Mouse (Mus musculus) cerebellum, adult 2 months (tissue): Measurements from ENCODE around the gene Prkcb. TPM values are rescaled to one million over a fixed set of nuclear protein-coding genes. Genes with fewer than 3 reads are reported as not detected.

Experiments used
- DNase-seq, 2 experiments: peaks; one replicate each; pipeline ENCODE4 v3.0.0; 2021
- H3K27ac ChIP-seq: fragments of 200-500 bp; 2 replicates; pipeline ENCODE4 v1.5.1; 2012; ENCODE audit warnings: low read length, control low read depth, inconsistent platforms; ENCODE audit not compliant: insufficient read depth
- H3K27me3 ChIP-seq: fragments of 200-500 bp; 2 replicates; pipeline ENCODE4 v1.6.1; 2012; ENCODE audit warnings: inconsistent platforms, mild to moderate bottlenecking, low read length, moderate library complexity; ENCODE audit not compliant: control insufficient read depth, insufficient read depth
- H3K4me1 ChIP-seq: fragments of 200-500 bp; 2 replicates; pipeline ENCODE4 v1.6.1; 2011; ENCODE audit warnings: low read length; ENCODE audit not compliant: control insufficient read depth, insufficient read depth
- H3K4me3 ChIP-seq: fragments of 200-500 bp; replicated peaks from 2 replicates; pipeline ENCODE3; 2011; ENCODE audit warnings: mild to moderate bottlenecking, low read depth, low read length, control low read depth; ENCODE audit not compliant: insufficient read depth
- CTCF ChIP-seq: fragments of 200-500 bp; IDR thresholded peaks from 2 replicates; pipeline ENCODE4 v1.5.1; 2011; ENCODE audit warnings: low read depth, mild to moderate bottlenecking, control low read depth, low read length, moderate library complexity, borderline replicate concordance; ENCODE audit not compliant: insufficient read depth
- POLR2A ChIP-seq: fragments of 200-500 bp; IDR thresholded peaks from 2 replicates; pipeline ENCODE4 v1.6.1; 2011; ENCODE audit warnings: low read length, control low read depth, borderline replicate concordance; ENCODE audit not compliant: insufficient read depth
- WGBS: fragments of 180-500 bp; shearing (Covaris S2); methylation state at CpG from one replicate; pipeline ENCODE4 v1.1.7; 2018; 5-methylcytosine and 5-hydroxymethylcytosine counted together
- polyA plus RNA-seq: library from polyadenylated mRNA; depleted of rRNA; stranded (reverse); fragments of >200 nt; gene quantifications from 2 replicates; pipeline ENCODE4 v1.2.3, GENCODE M21; 2012

Gene Prkcb
- polyA plus RNA-seq, 1 experiment = 311 TPM

DNA sequence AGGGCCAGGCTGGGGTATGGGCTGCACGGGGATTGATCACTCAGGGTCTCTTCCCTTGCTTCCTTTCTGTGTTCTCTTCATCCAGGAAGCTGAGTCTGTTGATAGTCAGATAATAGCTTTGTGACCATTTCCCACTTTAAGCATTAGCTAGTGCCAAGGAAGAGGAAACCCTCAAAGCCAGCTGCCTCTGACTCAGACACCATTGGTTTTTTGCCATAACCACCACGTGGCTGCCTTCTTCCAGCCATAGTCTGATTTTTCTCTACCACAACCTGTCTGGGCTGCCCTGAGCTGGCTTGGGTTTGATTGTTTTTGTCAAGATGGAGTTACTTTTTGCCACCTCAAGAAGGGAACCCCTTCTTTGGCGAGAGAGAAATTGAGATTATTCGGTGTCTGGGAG is 41.0 kb downstream of the Prkcb start:
- H3K27me3 ChIP-seq = no peaks in the 10 kb centered on the region
- no peak for TF ChIP-seq POLR2A
- H3K4me1 ChIP-seq = peaks cover 37% of the 10 kb centered on the region
- no peak overlapping the region for H3K4me3 ChIP-seq
- 69% methylated on average over 4 of the region's 4 CpGs for WGBS
- peak; percentile 67 to 82 for DNase-seq
- peak overlapping the region; percentile 29 for H3K27ac ChIP-seq

DNA sequence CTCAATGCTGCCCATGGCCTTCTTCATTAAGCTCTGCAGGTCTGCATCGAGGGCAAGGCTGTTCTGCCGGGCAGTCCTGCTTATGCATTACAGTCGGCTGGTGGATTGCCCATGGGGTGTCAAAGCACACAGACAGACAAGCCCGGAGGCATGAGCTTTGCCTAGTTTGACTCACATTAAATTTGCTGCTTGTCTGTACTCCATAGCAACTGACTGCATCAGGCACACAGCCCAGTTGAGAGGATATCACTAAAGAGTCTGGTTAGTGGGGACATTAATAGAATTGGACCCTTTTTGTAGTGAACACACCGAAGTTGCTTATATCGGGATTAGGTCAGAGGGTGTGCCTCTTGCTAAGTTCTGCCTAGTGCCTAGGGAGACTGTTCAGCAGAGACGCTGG is 45.1 kb downstream of the Prkcb start:
- Histone ChIP-seq H3K4me1 (peaks cover 53% of the 10 kb centered on the region), H3K27ac (peak overlapping the region; percentile 42; the same call in 1 of the 2 replicates), H3K27me3 (no peaks in the 10 kb centered on the region), H3K4me3 (no peak overlapping the region)
- WGBS = 51% methylated on average over 7 of the region's 7 CpGs
- TF ChIP-seq CTCF = no peak
- no peak for TF ChIP-seq POLR2A
- no peak for DNase-seq

DNA sequence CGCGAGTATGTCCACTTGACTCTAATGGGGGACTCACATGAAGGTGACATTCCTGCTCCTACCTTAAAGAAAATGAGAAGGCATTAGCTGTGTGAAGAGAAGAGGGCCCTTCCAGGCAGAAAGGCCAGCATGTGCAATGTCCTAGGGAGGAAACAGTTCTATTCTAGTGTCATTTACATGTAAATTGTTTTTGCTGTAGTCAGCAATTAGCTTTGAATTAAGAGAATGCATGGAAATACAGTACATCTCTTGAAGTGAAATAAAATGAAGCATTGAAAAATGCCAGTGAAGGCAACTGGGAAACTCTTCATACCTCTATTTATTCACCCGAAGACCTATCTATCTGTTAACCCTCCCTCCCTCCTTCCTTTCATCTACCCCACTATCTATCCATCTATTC is 48.8 kb downstream of the Prkcb start:
- peaks cover 62% of the 10 kb centered on the region for H3K4me1 ChIP-seq
- H3K27ac ChIP-seq = no peak overlapping the region
- TF ChIP-seq CTCF (no peak), POLR2A (no peak)
- 96% methylated on average over 3 of the region's 3 CpGs for WGBS
- H3K4me3 ChIP-seq = no peak overlapping the region
- DNase-seq = no peak
- H3K27me3 ChIP-seq = no peaks in the 10 kb centered on the region

DNA sequence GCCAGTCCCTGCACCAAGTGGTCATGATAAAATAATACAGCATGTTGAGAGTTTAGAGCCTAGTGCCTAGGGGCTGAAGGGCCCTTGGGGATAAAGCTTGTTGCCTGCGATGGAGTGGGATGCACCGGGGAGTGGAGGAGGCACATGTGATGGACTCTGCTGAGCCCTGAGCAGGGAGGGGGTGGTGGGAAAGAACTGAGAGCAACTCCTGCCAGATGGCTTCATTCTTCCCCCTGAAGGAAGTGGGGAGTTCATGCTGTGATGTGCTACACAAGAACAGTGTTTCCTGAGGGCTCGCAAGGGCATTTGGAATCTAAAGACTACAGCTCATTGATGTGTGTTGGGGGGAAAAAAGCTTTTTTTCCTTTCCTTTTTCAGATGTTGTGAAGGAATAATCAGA is 49.5 kb downstream of the Prkcb start:
- WGBS = 5% methylated on average over 3 of the region's 3 CpGs
- H3K27me3 ChIP-seq = no peaks in the 10 kb centered on the region

DNA sequence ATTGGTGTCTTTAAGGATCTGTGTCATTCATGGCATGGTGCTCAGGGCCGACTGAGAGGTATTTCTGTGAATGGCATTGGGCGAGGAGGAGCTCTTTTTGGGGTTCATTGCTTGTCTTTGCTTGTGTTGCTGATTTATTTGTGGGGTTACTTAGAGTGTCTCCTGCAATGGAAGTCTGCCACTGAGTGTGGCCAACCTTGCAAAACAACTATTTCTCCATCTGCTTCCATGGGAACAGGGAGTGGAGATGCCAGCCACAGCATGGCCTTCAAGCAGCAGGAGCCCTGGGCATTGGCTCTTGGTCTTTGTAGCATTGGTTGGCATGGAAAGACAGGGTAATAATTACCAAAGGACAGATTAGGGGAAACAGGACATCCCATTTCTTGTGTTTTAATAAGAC is 50.9 kb downstream of the Prkcb start:
- no peak for TF ChIP-seq CTCF
- TF ChIP-seq POLR2A = no peak
- H3K27ac ChIP-seq = peak overlapping the region; percentile 81
- no peak overlapping the region for H3K4me3 ChIP-seq
- H3K4me1 ChIP-seq = peaks cover 59% of the 10 kb centered on the region
- no peaks in the 10 kb centered on the region for H3K27me3 ChIP-seq
- 5% methylated on average over 2 of the region's 2 CpGs for WGBS
- DNase-seq = peak; percentile 83 to 93

More for the DNA sequence above, 49.5 kb downstream of the Prkcb start:
- DNase-seq = peak; percentile 58 to 78
- Histone ChIP-seq H3K4me3 (no peak overlapping the region), H3K27ac (peak overlapping the region; percentile 94), H3K4me1 (peaks cover 61% of the 10 kb centered on the region)
- TF ChIP-seq CTCF (no peak), POLR2A (no peak)

DNA sequence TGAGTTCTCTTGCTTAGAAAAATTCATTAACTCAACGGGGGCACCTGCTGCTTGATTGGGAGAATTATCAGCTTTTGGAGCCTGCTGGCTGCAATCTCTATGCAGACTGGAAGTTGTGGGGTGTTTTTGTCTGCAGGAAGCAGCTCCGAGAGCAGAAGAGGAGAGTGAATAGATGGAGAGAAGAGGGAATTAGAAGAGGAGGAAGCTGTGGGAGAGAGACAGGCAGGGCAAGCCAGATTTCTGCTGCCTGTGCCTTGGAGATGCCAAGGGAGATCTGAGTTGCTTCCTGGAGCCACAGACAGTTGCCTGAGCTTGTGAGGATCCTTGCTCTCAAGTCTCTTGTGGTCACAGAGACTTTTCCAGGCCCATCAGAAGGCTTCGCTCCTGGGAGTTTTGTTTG is 53.3 kb downstream of the Prkcb start:
- Histone ChIP-seq H3K27ac (peak overlapping the region; percentile 20), H3K4me3 (no peak overlapping the region), H3K27me3 (no peaks in the 10 kb centered on the region), H3K4me1 (peaks cover 64% of the 10 kb centered on the region)
- WGBS = 32% methylated on average over 3 of the region's 3 CpGs
- peak; percentile 37 to 53 for DNase-seq
- no peak for TF ChIP-seq POLR2A
- no peak for TF ChIP-seq CTCF

DNA sequence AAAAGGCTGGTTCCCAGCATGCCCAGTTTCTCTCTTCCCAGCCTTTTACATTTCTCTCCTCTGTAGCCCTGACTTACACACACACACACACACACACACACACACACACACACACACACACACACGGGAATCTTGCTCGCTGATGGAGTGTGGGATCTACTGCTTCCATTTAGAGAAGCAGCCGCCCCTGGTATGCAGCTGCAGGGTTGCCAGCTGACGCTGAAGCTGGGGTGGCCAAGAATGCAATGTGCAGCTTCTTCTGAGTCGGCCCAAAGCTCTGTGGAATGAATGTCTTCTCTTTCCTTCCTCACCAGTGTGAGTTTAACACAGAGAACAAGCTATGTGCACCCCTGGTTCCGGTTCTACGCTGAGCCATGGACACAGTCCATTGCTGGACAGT is 56.1 kb downstream of the Prkcb start:
- TF ChIP-seq POLR2A (no peak), CTCF (no peak)
- Histone ChIP-seq H3K4me1 (peaks cover 51% of the 10 kb centered on the region), H3K4me3 (no peak overlapping the region), H3K27ac (no peak overlapping the region), H3K27me3 (no peaks in the 10 kb centered on the region)
- DNase-seq = no peak
- WGBS = 64% methylated on average over 7 of the region's 7 CpGs

DNA sequence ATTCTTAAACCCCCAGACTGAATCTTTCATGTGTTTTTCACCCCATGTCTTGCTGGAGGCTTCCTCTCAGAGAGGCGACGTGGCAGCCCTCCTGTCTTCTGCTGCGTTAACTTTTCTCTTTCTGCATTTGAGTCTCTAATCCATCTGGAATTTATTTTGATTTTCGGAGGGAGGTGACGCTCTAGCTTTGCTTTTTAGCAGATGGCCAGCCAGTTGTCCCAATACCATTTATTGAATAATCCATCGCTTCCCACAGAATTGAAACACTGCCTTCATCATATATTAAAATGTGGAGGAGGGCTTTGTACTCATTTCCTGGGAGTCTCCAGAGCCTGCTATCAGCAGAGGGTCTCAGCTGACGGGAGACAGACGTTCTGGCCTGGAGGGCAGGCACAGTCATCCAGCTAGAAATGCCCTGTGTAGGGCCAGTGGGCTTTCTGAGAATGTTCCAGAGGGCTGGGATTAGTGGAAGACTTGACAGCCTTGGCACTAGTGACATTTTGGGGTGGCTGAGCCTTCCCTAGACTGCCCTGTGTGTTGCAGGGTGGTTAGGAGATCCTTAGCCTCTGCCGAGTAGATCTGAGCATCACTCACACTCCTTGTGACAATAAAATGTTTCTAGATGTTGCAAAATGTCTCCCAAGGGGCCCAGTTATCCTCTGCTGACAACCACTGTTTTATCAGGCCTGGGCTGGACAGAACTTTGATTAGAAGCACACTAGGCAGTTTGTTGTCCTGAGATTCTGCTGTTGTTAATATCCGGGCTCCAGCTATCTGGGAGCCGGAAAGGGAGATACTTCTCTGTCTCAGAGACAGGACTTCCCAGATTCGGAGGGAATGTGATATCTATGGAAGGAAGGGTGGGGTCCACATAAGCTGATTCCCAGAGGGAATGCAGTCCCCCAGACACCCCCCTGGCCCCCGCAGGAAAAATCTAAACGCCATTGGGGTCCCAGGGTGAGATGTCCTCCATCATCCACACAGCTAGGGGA is 58.0 kb downstream of the Prkcb start:
- H3K27me3 ChIP-seq = no peaks in the 10 kb centered on the region
- WGBS = 80% methylated on average over 14 of the region's 14 CpGs
- no peak for DNase-seq
- H3K4me1 ChIP-seq = peaks cover 49% of the 10 kb centered on the region
- TF ChIP-seq CTCF = no peak
- TF ChIP-seq POLR2A = no peak
- H3K27ac ChIP-seq = no peak overlapping the region
- H3K4me3 ChIP-seq = no peak overlapping the region
